Mouse (Mus musculus): ENCODE measurements around the gene Msantd1.
"Not testable (repeated sequence)": the region's sequence is repeated elsewhere in the genome, so short reads cannot be mapped to it uniquely, and the experiment has no call there.

Msantd1 gene

GRCm38 (mm10) chr5:34907910-34908725 is at the start of gene Msantd1:
TSS of gene Msantd1 (plus strand) at chr5:34908012.
- no peak for DNase-seq (ENCODE audit: low read depth, low spot score)

GRCm38 (mm10) chr5:34865367-34865766 is 42.4 kb upstream of the Msantd1 start:
- no peak for DNase-seq (ENCODE audit: low read depth, low spot score)

GRCm38 (mm10) chr5:34880307-34880706 is 27.5 kb upstream of the Msantd1 start:
- DNase-seq (ENCODE audit: low read depth, low spot score) = not testable (repeated sequence)

- no peak for DNase-seq (ENCODE audit: low read depth, low spot score)
Observed at GRCm38 (mm10) chr5:34881023-34881422, 26.8 kb upstream of the Msantd1 start.

GRCm38 (mm10) chr5:34885250-34885649 is 22.6 kb upstream of the Msantd1 start:
- no peak for DNase-seq (ENCODE audit: low read depth, low spot score)

GRCm38 (mm10) chr5:34889252-34889651 is 18.6 kb upstream of the Msantd1 start:
- DNase-seq (ENCODE audit: low read depth, low spot score) = no peak

GRCm38 (mm10) chr5:34896697-34897453 is 10.9 kb upstream of the Msantd1 start:
- DNase-seq (ENCODE audit: low read depth, low spot score) = no peak

GRCm38 (mm10) chr5:34899787-34900469 is 7.9 kb upstream of the Msantd1 start:
- no peak for DNase-seq (ENCODE audit: low read depth, low spot score)

- DNase-seq (ENCODE audit: low read depth, low spot score) = no peak
Observed at GRCm38 (mm10) chr5:34902371-34902770, 5.4 kb upstream of the Msantd1 start.

- no peak for DNase-seq (ENCODE audit: low read depth, low spot score)
Observed at GRCm38 (mm10) chr5:34902811-34903385, 4.9 kb upstream of the Msantd1 start.

- DNase-seq (ENCODE audit: low read depth, low spot score) = no peak
Observed at GRCm38 (mm10) chr5:34904412-34904811, 3.4 kb upstream of the Msantd1 start.

GRCm38 (mm10) chr5:34907230-34907629 is 582 bp upstream of the Msantd1 start:
- DNase-seq (ENCODE audit: low read depth, low spot score) = no peak

- DNase-seq (ENCODE audit: low read depth, low spot score) = no peak
Observed at GRCm38 (mm10) chr5:34908726-34909633, 1.2 kb downstream of the Msantd1 start.

GRCm38 (mm10) chr5:34909634-34910503 is 2.1 kb downstream of the Msantd1 start:
- DNase-seq (ENCODE audit: low read depth, low spot score) = no peak

GRCm38 (mm10) chr5:34910504-34910815 is 2.6 kb downstream of the Msantd1 start:
- no peak for DNase-seq (ENCODE audit: low read depth, low spot score)

- DNase-seq (ENCODE audit: low read depth, low spot score) = peak; percentile 57
Observed at GRCm38 (mm10) chr5:34915801-34916200, 8.0 kb downstream of the Msantd1 start.

GRCm38 (mm10) chr5:34917234-34917655 is 9.4 kb downstream of the Msantd1 start:
- no peak for DNase-seq (ENCODE audit: low read depth, low spot score)

- DNase-seq (ENCODE audit: low read depth, low spot score) = no peak
Observed at GRCm38 (mm10) chr5:34918785-34919184, 11.0 kb downstream of the Msantd1 start.

- no peak for DNase-seq (ENCODE audit: low read depth, low spot score)
Observed at GRCm38 (mm10) chr5:34922531-34922930, 14.7 kb downstream of the Msantd1 start.

- no peak for DNase-seq (ENCODE audit: low read depth, low spot score)
Observed at GRCm38 (mm10) chr5:34923920-34924319, 16.1 kb downstream of the Msantd1 start.

Measured in forelimb bud, embryonic 11.5 days (tissue).